Mouse (Mus musculus): ENCODE measurements at regions not wholly inside any gene's neighbourhood (a gene's known extent, or its start where the extent isn't known, plus 50 kb on each side); places are given as distances from the start of the nearest gene placed in this dataset.

DNA sequence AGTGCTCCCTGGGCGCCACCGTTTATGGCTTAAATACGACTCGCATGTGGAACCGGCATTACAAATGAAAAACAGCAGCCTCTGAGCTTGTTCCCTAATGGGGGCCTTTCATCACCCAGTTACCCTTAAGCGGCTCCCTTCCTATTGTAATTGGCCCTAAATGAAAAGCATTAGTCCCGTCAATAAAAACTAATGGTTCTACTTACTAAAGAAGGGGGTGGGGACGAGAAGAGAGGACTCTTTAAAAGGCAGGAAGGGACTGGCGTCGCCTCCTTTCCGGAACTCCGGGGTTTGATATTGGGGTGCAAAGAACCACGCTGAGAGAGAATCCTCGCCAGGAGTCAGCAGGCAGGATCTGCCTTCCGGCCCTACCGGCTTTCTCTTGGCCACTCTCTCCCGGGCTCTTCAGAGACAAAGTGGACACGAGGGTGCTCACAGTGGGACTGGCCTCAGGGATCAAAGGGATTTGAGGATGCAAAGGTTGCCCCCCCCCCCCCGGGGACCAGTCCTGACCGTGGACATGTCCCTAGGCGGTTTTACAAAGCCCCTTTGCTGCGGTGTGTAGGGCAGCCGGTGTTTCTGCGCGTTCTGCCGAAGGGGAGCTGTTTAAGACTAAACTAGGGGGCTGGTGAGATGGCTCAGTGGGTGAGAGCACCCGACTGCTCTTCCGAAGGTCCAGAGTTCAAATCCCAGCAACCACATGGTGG, 93.8 kb upstream of the Msx1 start:
- Histone ChIP-seq H3K9ac (replicated peaks; ENCODE audit: low read depth, low read length) (no peak overlapping the region), H3K36me3 (replicated peaks; ENCODE audit: control insufficient read depth, insufficient read depth, low read length) (no peaks in the 10 kb centered on the region), H3K9me3 (replicated peaks; ENCODE audit: control insufficient read depth, low read length) (no peaks in the 10 kb centered on the region), H3K27me3 (ENCODE audit: control insufficient read depth, insufficient read depth, low read length) (peaks cover 30% of the 10 kb centered on the region), H3K4me1 (ENCODE audit: control insufficient read depth, insufficient read depth) (no peaks in the 10 kb centered on the region), H3K4me2 (ENCODE audit: low read depth, low read length) (no peak overlapping the region), H3K4me3 (ENCODE audit: low read depth, low read length) (peak overlapping the region; percentile 24; the same call in 1 of the 2 replicates), H3K27ac (ENCODE audit: low read depth) (no peak overlapping the region)
- TF ChIP-seq EP300 (IDR thresholded peaks at IDR 0.05; ENCODE audit: low read depth) (no peak), CTCF (IDR thresholded peaks at IDR 0.05; ENCODE audit: low read depth) (no peak)
- 6% methylated on average over 28 of the region's 28 CpGs for WGBS
- ATAC-seq (ENCODE audit: insufficient read depth, low read depth) (no peak), DNase-seq (ENCODE audit: low spot score) (no peak)

DNA sequence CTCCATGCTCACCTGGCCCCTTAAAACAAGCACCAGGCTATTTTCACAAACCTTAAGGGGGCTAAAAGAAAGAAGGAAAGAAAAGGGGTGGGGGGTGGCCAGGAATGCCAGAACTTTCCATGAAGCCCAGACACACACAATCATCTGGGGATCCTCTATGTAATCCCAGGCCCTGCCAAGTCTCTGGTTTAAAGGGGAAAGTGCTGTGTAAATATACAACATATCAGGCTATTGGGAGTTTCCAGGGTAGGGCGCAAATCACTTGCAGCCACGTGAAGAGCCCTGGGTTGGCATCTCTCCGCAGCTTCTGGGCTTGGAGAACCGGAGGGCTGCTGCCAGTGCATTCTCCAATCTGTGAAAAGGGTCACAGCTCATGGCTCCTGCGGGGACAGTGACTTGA, 92.8 kb upstream of the Msx1 start:
- ATAC-seq (ENCODE audit: insufficient read depth, low read depth) (no peak), DNase-seq (ENCODE audit: low spot score) (no peak)
- Histone ChIP-seq H3K4me3 (ENCODE audit: low read depth, low read length) (no peak overlapping the region), H3K36me3 (replicated peaks; ENCODE audit: control insufficient read depth, insufficient read depth, low read length) (no peaks in the 10 kb centered on the region), H3K4me2 (ENCODE audit: low read depth, low read length) (no peak overlapping the region), H3K9ac (replicated peaks; ENCODE audit: low read depth, low read length) (no peak overlapping the region), H3K4me1 (ENCODE audit: control insufficient read depth, insufficient read depth) (no peaks in the 10 kb centered on the region), H3K27ac (ENCODE audit: low read depth) (no peak overlapping the region), H3K27me3 (ENCODE audit: control insufficient read depth, insufficient read depth, low read length) (peaks cover 30% of the 10 kb centered on the region), H3K9me3 (replicated peaks; ENCODE audit: control insufficient read depth, low read length) (no peaks in the 10 kb centered on the region)
- no peak for TF ChIP-seq CTCF (IDR thresholded peaks at IDR 0.05; ENCODE audit: low read depth)
- WGBS, result 17% methylated on average over 5 of the region's 5 CpGs

DNA sequence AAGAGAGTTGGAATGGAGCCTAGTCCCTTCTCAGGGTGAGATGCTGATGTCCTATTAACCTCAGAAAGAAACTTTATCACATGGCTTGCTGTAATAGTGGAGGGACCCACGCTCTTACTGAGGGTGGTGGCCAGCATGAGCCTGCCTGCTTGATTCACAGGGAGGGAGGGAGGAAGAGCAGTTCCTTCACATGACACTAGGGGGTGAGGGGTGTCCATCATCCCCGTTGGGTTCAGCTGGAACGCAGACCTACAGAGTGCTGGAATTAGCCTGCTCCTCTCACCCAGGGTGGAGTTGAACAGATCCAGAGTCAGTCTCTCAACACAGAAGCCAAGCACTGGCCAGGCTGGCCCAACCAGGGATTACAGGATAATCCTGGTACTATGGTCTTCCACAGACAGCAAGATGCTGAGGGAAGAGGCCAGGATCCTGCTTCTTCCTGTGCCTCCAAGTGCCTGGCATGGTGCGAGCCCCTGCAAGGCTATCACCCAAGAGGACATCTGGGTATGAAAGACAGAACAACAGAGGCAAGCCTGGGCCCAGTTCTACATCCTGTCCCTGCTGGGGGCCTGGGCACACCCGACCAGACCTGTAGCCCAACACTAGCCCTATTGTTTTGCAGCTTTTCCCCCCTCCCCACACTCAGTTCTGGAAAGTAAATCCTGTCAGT, 80.4 kb upstream of the Msx1 start:
- 0 out of 2 replicates have a peak, but pooled peaks cover 6% of the 10 kb centered on the region for H3K9me3 ChIP-seq (replicated peaks; ENCODE audit: control insufficient read depth, low read length)
- DNase-seq (ENCODE audit: low spot score) (no peak), ATAC-seq (ENCODE audit: insufficient read depth, low read depth) (no peak)
- no peak overlapping the region for H3K9ac ChIP-seq (replicated peaks; ENCODE audit: low read depth, low read length)
- no peak overlapping the region for H3K4me2 ChIP-seq (ENCODE audit: low read depth, low read length)
- H3K36me3 ChIP-seq (replicated peaks; ENCODE audit: control insufficient read depth, insufficient read depth, low read length), result no peaks in the 10 kb centered on the region
- peaks cover 34% of the 10 kb centered on the region for H3K27me3 ChIP-seq (ENCODE audit: control insufficient read depth, insufficient read depth, low read length)
- H3K27ac ChIP-seq (ENCODE audit: low read depth), result no peak overlapping the region
- H3K4me1 ChIP-seq (ENCODE audit: control insufficient read depth, insufficient read depth), result no peaks in the 10 kb centered on the region
- no peak overlapping the region for H3K4me3 ChIP-seq (ENCODE audit: low read depth, low read length)
- TF ChIP-seq EP300 (IDR thresholded peaks at IDR 0.05; ENCODE audit: low read depth) (no peak), CTCF (IDR thresholded peaks at IDR 0.05; ENCODE audit: low read depth) (peak; percentile 33)
- WGBS, result 37% methylated on average over 5 of the region's 5 CpGs

DNA sequence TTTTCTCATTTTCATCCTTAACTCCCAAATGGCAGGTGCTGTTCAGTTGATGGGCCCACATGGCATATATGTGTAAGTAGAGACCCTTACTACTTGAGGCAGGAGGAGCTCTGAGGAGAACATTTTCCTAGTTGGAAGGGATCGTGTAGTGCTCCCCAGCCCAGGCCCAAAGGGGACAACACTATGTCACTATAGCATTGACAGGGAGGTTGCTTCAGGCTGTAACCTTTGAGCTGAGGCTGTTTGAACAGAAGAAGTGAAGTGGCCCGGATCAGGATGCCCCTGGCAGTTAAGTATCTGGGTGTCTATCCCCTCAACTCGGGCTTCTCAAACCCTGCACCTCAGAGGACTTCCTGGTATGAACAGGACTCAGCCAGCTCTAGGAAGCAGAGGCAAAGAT, 79.5 kb upstream of the Msx1 start:
- Histone ChIP-seq H3K27me3 (ENCODE audit: control insufficient read depth, insufficient read depth, low read length) (peaks cover 34% of the 10 kb centered on the region), H3K36me3 (replicated peaks; ENCODE audit: control insufficient read depth, insufficient read depth, low read length) (no peaks in the 10 kb centered on the region)
- DNase-seq (ENCODE audit: low spot score), result no peak

DNA sequence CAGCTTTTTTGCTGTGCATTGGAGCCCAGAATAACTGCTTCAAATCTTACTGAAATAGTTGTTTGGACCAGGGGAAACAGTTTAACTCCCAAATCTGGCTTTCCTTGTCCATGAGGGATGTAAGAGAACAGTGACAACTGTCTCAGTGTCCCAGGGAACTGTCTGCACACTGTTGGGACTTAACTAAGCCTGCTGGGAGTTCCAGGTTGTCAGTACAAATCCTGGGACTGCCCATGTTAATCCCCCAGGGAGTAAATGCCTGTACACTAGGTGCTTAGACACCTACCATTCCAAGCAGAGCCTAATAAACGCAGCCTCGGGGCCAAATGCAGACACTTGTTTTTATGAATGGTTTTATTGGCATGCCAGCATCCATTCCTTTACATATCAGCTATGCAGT, 78.4 kb upstream of the Msx1 start:
- Histone ChIP-seq H3K4me2 (ENCODE audit: low read depth, low read length) (no peak overlapping the region), H3K4me1 (ENCODE audit: control insufficient read depth, insufficient read depth) (no peaks in the 10 kb centered on the region), H3K27ac (ENCODE audit: low read depth) (no peak overlapping the region), H3K36me3 (replicated peaks; ENCODE audit: control insufficient read depth, insufficient read depth, low read length) (no peaks in the 10 kb centered on the region), H3K4me3 (ENCODE audit: low read depth, low read length) (no peak overlapping the region), H3K27me3 (ENCODE audit: control insufficient read depth, insufficient read depth, low read length) (peaks cover 34% of the 10 kb centered on the region), H3K9me3 (replicated peaks; ENCODE audit: control insufficient read depth, low read length) (no peaks in the 10 kb centered on the region), H3K9ac (replicated peaks; ENCODE audit: low read depth, low read length) (no peak overlapping the region)
- no peak for TF ChIP-seq CTCF (IDR thresholded peaks at IDR 0.05; ENCODE audit: low read depth)
- no peak for ATAC-seq (ENCODE audit: insufficient read depth, low read depth)
- WGBS, result 81% methylated on average over 2 of the region's 2 CpGs
- no peak for DNase-seq (ENCODE audit: low spot score)

More for the DNA sequence above, 79.5 kb upstream of the Msx1 start:
- H3K4me3 ChIP-seq (ENCODE audit: low read depth, low read length), result no peak overlapping the region
- no peaks in the 10 kb centered on the region for H3K9me3 ChIP-seq (replicated peaks; ENCODE audit: control insufficient read depth, low read length)
- no peak for TF ChIP-seq CTCF (IDR thresholded peaks at IDR 0.05; ENCODE audit: low read depth)
- TF ChIP-seq EP300 (IDR thresholded peaks at IDR 0.05; ENCODE audit: low read depth), result no peak
- no peak overlapping the region for H3K4me2 ChIP-seq (ENCODE audit: low read depth, low read length)
- 56% methylated on average over 3 of the region's 3 CpGs for WGBS
- H3K27ac ChIP-seq (ENCODE audit: low read depth), result no peak overlapping the region
- H3K4me1 ChIP-seq (ENCODE audit: control insufficient read depth, insufficient read depth), result no peaks in the 10 kb centered on the region
- no peak for ATAC-seq (ENCODE audit: insufficient read depth, low read depth)
- H3K9ac ChIP-seq (replicated peaks; ENCODE audit: low read depth, low read length), result no peak overlapping the region
